Mouse (Mus musculus) heart, postnatal 36 days (tissue): Measurements from ENCODE around the gene Cpn1. TPM values are rescaled to one million over a fixed set of nuclear protein-coding genes. Genes with fewer than 3 reads are reported as not detected.
A peak's percentile ranks its signal among the peaks of the same experiment; 100 is the strongest.

ENCODE experiments used
- DNase-seq, 2 experiments: peaks; one replicate each; pipeline ENCODE4 v3.0.0; 2021 to 2022
- intact Hi-C: fragments of 180-260 bp; cut with DNase I; formaldehyde crosslinking; loops from one replicate; pipeline ENCODE4 v1.15.1; 2025
- total RNA-seq, 2 experiments: library from RNA; stranded (reverse); gene quantifications; 2 replicates each; pipeline ENCODE4 v1.2.3; 2021

Gene Cpn1
- total RNA-seq, 2 experiments from 2014 or later, result 0.19 TPM; not detected in 1

GRCm38 (mm10) chr19:43944566-43944965, 41.8 kb downstream of the Cpn1 start:
- intact Hi-C loops, result no loop called here
- no peak for DNase-seq

- intact Hi-C loops, result no loop called here
- no peak for DNase-seq
Observed at GRCm38 (mm10) chr19:43943076-43943475, 43.3 kb downstream of the Cpn1 start.

GRCm38 (mm10) chr19:43939769-43940689, 46.3 kb downstream of the Cpn1 start, which contains the start of gene Dnmbp:
Gene Dnmbp, minus strand, starts transcription at chr19:43940191.
- peak; percentile 88 to 94 for DNase-seq
- intact Hi-C loops, result loop anchor here (1.0 to 2.0 kb wide), 5 partner anchors 19 to 108 kb away; no protein-coding TSS in a partner anchor

- intact Hi-C loops, result loop anchor here (2.0 kb wide), 1 partner anchor 18 kb away; no protein-coding TSS in a partner anchor
Observed at GRCm38 (mm10) chr19:43939171-43939768, 47.1 kb downstream of the Cpn1 start.

GRCm38 (mm10) chr19:43938355-43938754, 48.0 kb downstream of the Cpn1 start:
- no peak for DNase-seq
- intact Hi-C loops, result loop anchor here (2.0 kb wide), 1 partner anchor 18 kb away; no protein-coding TSS in a partner anchor

More at GRCm38 (mm10) chr19:43939171-43939768, 47.1 kb downstream of the Cpn1 start:
- DNase-seq, result no peak

- no peak for DNase-seq
- intact Hi-C loops, result no loop called here
Observed at GRCm38 (mm10) chr19:43930926-43931325, 55.4 kb downstream of the Cpn1 start.

GRCm38 (mm10) chr19:43930366-43930765, 56.0 kb downstream of the Cpn1 start:
- no peak for DNase-seq
- intact Hi-C loops, result no loop called here

- intact Hi-C loops, result no loop called here
- DNase-seq, result no peak
Observed at GRCm38 (mm10) chr19:43929869-43930268, 56.5 kb downstream of the Cpn1 start.

GRCm38 (mm10) chr19:43927967-43928366, 58.4 kb downstream of the Cpn1 start:
- DNase-seq, result no peak
- intact Hi-C loops, result no loop called here

- intact Hi-C loops, result no loop called here
- DNase-seq, result no peak
Observed at GRCm38 (mm10) chr19:43927057-43927456, 59.3 kb downstream of the Cpn1 start.

- no peak for DNase-seq
Observed at GRCm38 (mm10) chr19:43926141-43926987, 60.0 kb downstream of the Cpn1 start.

GRCm38 (mm10) chr19:43924361-43924760, 62.0 kb downstream of the Cpn1 start:
- no peak for DNase-seq
- intact Hi-C loops, result no loop called here

More at GRCm38 (mm10) chr19:43926141-43926987, 60.0 kb downstream of the Cpn1 start:
- intact Hi-C loops, result no loop called here

- intact Hi-C loops, result no loop called here
- DNase-seq, result no peak
Observed at GRCm38 (mm10) chr19:43922963-43923362, 63.4 kb downstream of the Cpn1 start.

- DNase-seq, result no peak
- intact Hi-C loops, result loop anchor here (2.0 kb wide), 1 partner anchor 17 kb away; no protein-coding TSS in a partner anchor
Observed at GRCm38 (mm10) chr19:43921410-43921809, 64.9 kb downstream of the Cpn1 start.

- intact Hi-C loops, result loop anchor here (2.0 kb wide), 1 partner anchor 18 kb away; no protein-coding TSS in a partner anchor
- DNase-seq, result peak; percentile 24 to 31
Observed at GRCm38 (mm10) chr19:43920453-43921300, 65.7 kb downstream of the Cpn1 start.

- DNase-seq, result no peak
- intact Hi-C loops, result loop anchor here (2.0 kb wide), 1 partner anchor 19 kb away; no protein-coding TSS in a partner anchor
Observed at GRCm38 (mm10) chr19:43919841-43920240, 66.5 kb downstream of the Cpn1 start.

- intact Hi-C loops, result no loop called here
- DNase-seq, result no peak
Observed at GRCm38 (mm10) chr19:43918834-43919233, 67.5 kb downstream of the Cpn1 start.

GRCm38 (mm10) chr19:43917763-43918162, 68.6 kb downstream of the Cpn1 start:
- DNase-seq, result no peak
- intact Hi-C loops, result no loop called here

- intact Hi-C loops, result no loop called here
- DNase-seq, result no peak
Observed at GRCm38 (mm10) chr19:43917406-43917691, 69.0 kb downstream of the Cpn1 start.
